Mouse (Mus musculus) liver, embryonic 14.5 days (tissue): Measurements from ENCODE around the gene Trpm5.

ENCODE experiments used
- CTCF ChIP-seq: IDR thresholded peaks from 2 replicates; pipeline ENCODE4 v1.5.1; 2016; ENCODE audit warnings: antibody characterized with exemption, low read depth, control low read depth
- EP300 ChIP-seq: IDR thresholded peaks from 2 replicates; pipeline ENCODE4 v1.6.1; 2016; ENCODE audit warnings: antibody characterized with exemption, low read depth

GRCm38 (mm10) chr7:143046358-143046757 lies 48.1 kb downstream of the Trpm5 start:
- no peak for TF ChIP-seq CTCF
- TF ChIP-seq EP300, result no peak
